Mouse (Mus musculus) forebrain, embryonic 12.5 days (tissue): ENCODE results near the gene Zfp385b. TPM values are rescaled to one million over a fixed set of nuclear protein-coding genes. Genes with fewer than 3 reads are reported as not detected.

Experiments
- ATAC-seq: fragments of 200-750 bp; cut with Nextera tagmentation; 2 replicates; pipeline ENCODE4 v1.8.0; 2017; ENCODE audit warnings: moderate TSS enrichment; ENCODE audit not compliant: low FRiP score
- H3K27ac ChIP-seq: fragments of 300-500 bp; sonication (generic); 2 replicates; pipeline ENCODE4 v1.5.1; 2016; ENCODE audit warnings: mild to moderate bottlenecking
- H3K27me3 ChIP-seq: fragments of 300-500 bp; sonication (generic); 2 replicates; pipeline ENCODE4 v1.6.1; 2016; ENCODE audit warnings: mild to moderate bottlenecking
- H3K36me3 ChIP-seq: fragments of 300-500 bp; sonication (generic); replicated peaks from 2 replicates; pipeline ENCODE4 v1.6.1; 2016; ENCODE audit warnings: mild to moderate bottlenecking
- H3K4me1 ChIP-seq: fragments of 300-500 bp; sonication (generic); 2 replicates; pipeline ENCODE4 v1.6.1; 2016
- H3K4me2 ChIP-seq: fragments of 300-500 bp; sonication (generic); 2 replicates; pipeline ENCODE4 v1.6.1; 2016; ENCODE audit warnings: mild to moderate bottlenecking, moderate library complexity
- H3K4me3 ChIP-seq: fragments of 300-500 bp; sonication (generic); replicated peaks from 2 replicates; pipeline ENCODE4 v1.5.1; 2016; ENCODE audit warnings: mild to moderate bottlenecking
- H3K9ac ChIP-seq: fragments of 300-500 bp; sonication (generic); 2 replicates; pipeline ENCODE4 v1.6.1; 2016; ENCODE audit warnings: mild to moderate bottlenecking
- H3K9me3 ChIP-seq: fragments of 300-500 bp; sonication (generic); 2 replicates; pipeline ENCODE4 v1.6.1; 2016
- WGBS: fragments of 180-500 bp; shearing (Covaris S2); methylation state at CpG from one replicate; pipeline ENCODE4 v1.1.7; 2016; 5-methylcytosine and 5-hydroxymethylcytosine counted together
- polyA plus RNA-seq: library from polyadenylated mRNA; unstranded; fragments of >200 nt; fragmentation: Nextera tagmentation; extraction: Ambion mirVana; gene quantifications from 2 replicates; pipeline ENCODE4 v1.2.1, GENCODE M21; 2016

Zfp385b gene
- polyA plus RNA-seq, 1 experiment from 2014 or later, result 2.9 TPM

GRCm38 (mm10) chr2:77519341-77519740 lies 300.1 kb downstream of the Zfp385b start:
- H3K4me3 ChIP-seq, result peak overlapping the region; percentile 36
- peaks cover 14% of the 10 kb centered on the region for H3K4me1 ChIP-seq
- no peaks in the 10 kb centered on the region for H3K9me3 ChIP-seq
- H3K27ac ChIP-seq, result no peak overlapping the region
- H3K36me3 ChIP-seq, result no peaks in the 10 kb centered on the region
- H3K9ac ChIP-seq, result peak overlapping the region; percentile 38; the same call in 1 of the 2 replicates
- H3K4me2 ChIP-seq, result peak overlapping the region; percentile 65
- WGBS, result under 1% methylated on average over 14 of the region's 14 CpGs
- peak; percentile 68; the same call in 1 of the 2 replicates for ATAC-seq
- H3K27me3 ChIP-seq, result no peaks in the 10 kb centered on the region

- Histone ChIP-seq H3K9ac (peak overlapping the region; percentile 38; the same call in 1 of the 2 replicates), H3K4me3 (peak overlapping the region; percentile 36), H3K9me3 (no peaks in the 10 kb centered on the region), H3K27ac (no peak overlapping the region), H3K27me3 (no peaks in the 10 kb centered on the region), H3K4me1 (peaks cover 14% of the 10 kb centered on the region), H3K4me2 (peak overlapping the region; percentile 65), H3K36me3 (no peaks in the 10 kb centered on the region)
- ATAC-seq, result no peak
- WGBS, result 5% methylated on average over 8 of the region's 8 CpGs
These were observed 300.7 kb downstream of the Zfp385b start for GRCm38 (mm10) chr2:77518693-77519092.

GRCm38 (mm10) chr2:77516606-77517005 lies 302.8 kb downstream of the Zfp385b start:
- H3K4me1 ChIP-seq, result peaks cover 14% of the 10 kb centered on the region
- 85% methylated on average over 5 of the region's 5 CpGs for WGBS

GRCm38 (mm10) chr2:77515654-77516053 lies 303.8 kb downstream of the Zfp385b start:
- Histone ChIP-seq H3K36me3 (no peaks in the 10 kb centered on the region), H3K27me3 (no peaks in the 10 kb centered on the region), H3K4me3 (no peak overlapping the region), H3K9me3 (no peaks in the 10 kb centered on the region), H3K4me1 (peaks cover 14% of the 10 kb centered on the region), H3K27ac (no peak overlapping the region), H3K9ac (no peak overlapping the region), H3K4me2 (no peak overlapping the region)
- 74% methylated on average over 6 of the region's 6 CpGs for WGBS
- no peak for ATAC-seq

More at GRCm38 (mm10) chr2:77516606-77517005, 302.8 kb downstream of the Zfp385b start:
- H3K9me3 ChIP-seq, result no peaks in the 10 kb centered on the region
- no peaks in the 10 kb centered on the region for H3K27me3 ChIP-seq
- H3K36me3 ChIP-seq, result no peaks in the 10 kb centered on the region
- H3K9ac ChIP-seq, result no peak overlapping the region
- H3K27ac ChIP-seq, result no peak overlapping the region
- no peak overlapping the region for H3K4me3 ChIP-seq
- H3K4me2 ChIP-seq, result no peak overlapping the region
- ATAC-seq, result no peak

- no peaks in the 10 kb centered on the region for H3K27me3 ChIP-seq
- ATAC-seq, result no peak
- H3K27ac ChIP-seq, result no peak overlapping the region
- H3K4me1 ChIP-seq, result peaks cover 14% of the 10 kb centered on the region
- H3K9me3 ChIP-seq, result no peaks in the 10 kb centered on the region
- H3K4me2 ChIP-seq, result no peak overlapping the region
- WGBS, result 80% methylated on average over 7 of the region's 7 CpGs
- H3K36me3 ChIP-seq, result no peaks in the 10 kb centered on the region
- H3K9ac ChIP-seq, result no peak overlapping the region
- no peak overlapping the region for H3K4me3 ChIP-seq
These were observed 304.4 kb downstream of the Zfp385b start for GRCm38 (mm10) chr2:77515011-77515410.

- Histone ChIP-seq H3K4me3 (no peak overlapping the region), H3K4me2 (no peak overlapping the region), H3K27me3 (no peaks in the 10 kb centered on the region), H3K36me3 (no peaks in the 10 kb centered on the region), H3K9ac (no peak overlapping the region), H3K4me1 (peaks cover 13% of the 10 kb centered on the region), H3K9me3 (no peaks in the 10 kb centered on the region), H3K27ac (no peak overlapping the region)
- WGBS, result 71% methylated on average over 4 of the region's 4 CpGs
- ATAC-seq, result no peak
These were observed 305.0 kb downstream of the Zfp385b start for GRCm38 (mm10) chr2:77514476-77514875.

GRCm38 (mm10) chr2:77508731-77509130 lies 310.7 kb downstream of the Zfp385b start:
- Histone ChIP-seq H3K4me1 (peaks cover 7% of the 10 kb centered on the region; the same call in 1 of the 2 replicates), H3K9ac (no peak overlapping the region), H3K9me3 (no peaks in the 10 kb centered on the region), H3K4me3 (no peak overlapping the region), H3K27ac (no peak overlapping the region), H3K27me3 (no peaks in the 10 kb centered on the region), H3K4me2 (no peak overlapping the region), H3K36me3 (no peaks in the 10 kb centered on the region)
- WGBS, result 85% methylated on average over 6 of the region's 6 CpGs
- no peak for ATAC-seq

GRCm38 (mm10) chr2:77506308-77506707 lies 313.1 kb downstream of the Zfp385b start:
- Histone ChIP-seq H3K27me3 (no peaks in the 10 kb centered on the region), H3K4me3 (peak overlapping the region; percentile 15; the same call in 1 of the 2 replicates), H3K4me2 (peak overlapping the region; percentile 44), H3K4me1 (peaks cover 7% of the 10 kb centered on the region; the same call in 1 of the 2 replicates), H3K27ac (no peak overlapping the region), H3K9ac (no peak overlapping the region), H3K36me3 (no peaks in the 10 kb centered on the region), H3K9me3 (no peaks in the 10 kb centered on the region)
- ATAC-seq, result peak; percentile 73
- WGBS, result 7% methylated on average over 7 of the region's 7 CpGs

GRCm38 (mm10) chr2:77505614-77506013 lies 313.8 kb downstream of the Zfp385b start:
- Histone ChIP-seq H3K4me3 (no peak overlapping the region), H3K9me3 (no peaks in the 10 kb centered on the region), H3K36me3 (no peaks in the 10 kb centered on the region), H3K27me3 (no peaks in the 10 kb centered on the region), H3K4me2 (no peak overlapping the region), H3K9ac (no peak overlapping the region), H3K27ac (no peak overlapping the region), H3K4me1 (peaks cover 7% of the 10 kb centered on the region; the same call in 1 of the 2 replicates)
- 86% methylated on average over 1 of the region's 1 CpGs for WGBS
- ATAC-seq, result no peak

GRCm38 (mm10) chr2:77503674-77504351 lies 315.6 kb downstream of the Zfp385b start:
- Histone ChIP-seq H3K27me3 (no peaks in the 10 kb centered on the region), H3K9ac (no peak overlapping the region), H3K27ac (no peak overlapping the region), H3K36me3 (no peaks in the 10 kb centered on the region), H3K4me3 (no peak overlapping the region), H3K9me3 (no peaks in the 10 kb centered on the region), H3K4me1 (peaks cover 7% of the 10 kb centered on the region; the same call in 1 of the 2 replicates), H3K4me2 (no peak overlapping the region)
- no peak for ATAC-seq
- 93% methylated on average over 6 of the region's 6 CpGs for WGBS

GRCm38 (mm10) chr2:77503217-77503616 lies 316.2 kb downstream of the Zfp385b start:
- H3K4me2 ChIP-seq, result no peak overlapping the region
- H3K27me3 ChIP-seq, result no peaks in the 10 kb centered on the region
- no peaks in the 10 kb centered on the region for H3K9me3 ChIP-seq
- H3K9ac ChIP-seq, result no peak overlapping the region
- peaks cover 7% of the 10 kb centered on the region; the same call in 1 of the 2 replicates for H3K4me1 ChIP-seq
- no peak overlapping the region for H3K4me3 ChIP-seq
- 84% methylated on average over 8 of the region's 8 CpGs for WGBS
- H3K27ac ChIP-seq, result no peak overlapping the region
- ATAC-seq, result no peak
- H3K36me3 ChIP-seq, result no peaks in the 10 kb centered on the region

GRCm38 (mm10) chr2:77502458-77502857 lies 317.0 kb downstream of the Zfp385b start:
- Histone ChIP-seq H3K9me3 (no peaks in the 10 kb centered on the region), H3K4me1 (peaks cover 7% of the 10 kb centered on the region; the same call in 1 of the 2 replicates), H3K9ac (no peak overlapping the region), H3K27me3 (no peaks in the 10 kb centered on the region), H3K4me3 (no peak overlapping the region), H3K27ac (no peak overlapping the region), H3K4me2 (no peak overlapping the region), H3K36me3 (no peaks in the 10 kb centered on the region)
- WGBS, result 90% methylated on average over 8 of the region's 8 CpGs
- ATAC-seq, result no peak

GRCm38 (mm10) chr2:77500480-77500879 lies 319.0 kb downstream of the Zfp385b start:
- H3K4me1 ChIP-seq, result no peaks in the 10 kb centered on the region
- no peak overlapping the region for H3K9ac ChIP-seq
- H3K27me3 ChIP-seq, result no peaks in the 10 kb centered on the region
- ATAC-seq, result no peak
- 49% methylated on average over 6 of the region's 6 CpGs for WGBS
- no peaks in the 10 kb centered on the region for H3K9me3 ChIP-seq
- H3K27ac ChIP-seq, result no peak overlapping the region
- H3K4me3 ChIP-seq, result no peak overlapping the region
- H3K36me3 ChIP-seq, result no peaks in the 10 kb centered on the region
- no peak overlapping the region for H3K4me2 ChIP-seq
